Mouse (Mus musculus): ENCODE measurements around the gene Hsbp1. TPM values are rescaled to one million over a fixed set of nuclear protein-coding genes. Genes with fewer than 3 reads are reported as not detected.
"Not testable (repeated sequence)": the region's sequence is repeated elsewhere in the genome, so short reads cannot be mapped to it uniquely, and the experiment has no call there.

Hsbp1 gene
- total RNA-seq (2014; rRNA removed): 62.1 and 69.2 TPM in 2 replicates
- 65.3 and 82.8 TPM in 2 replicates for polyA plus RNA-seq (2012; rRNA removed)

GRCm38 (mm10) chr8:119344190-119344856, at the start of gene Hsbp1:
Gene Hsbp1 (plus strand): TSS chr8:119344488.
- Histone ChIP-seq H3K27me3 (ENCODE audit: control insufficient read depth, insufficient read depth, low read length) (no peaks in the 10 kb centered on the region), H3K9ac (ENCODE audit: low read depth, low read length) (peak within 1 kb of the TSS; percentile 84), H3K4me3 (ENCODE audit: insufficient read depth, low read depth, low read length) (peak within 1 kb of the TSS; percentile 79), H3K27ac (replicated peaks; ENCODE audit: insufficient read depth, low read depth, low read length) (peak within 1 kb of the TSS; percentile 16; the same call in 1 of the 2 replicates), H3K79me2 (ENCODE audit: control insufficient read depth, insufficient read depth, low read length) (peaks cover 6% of the 10 kb centered on the region; the same call in 1 of the 2 replicates), H3K36me3 (ENCODE audit: control insufficient read depth, insufficient read depth, low read length) (peaks cover 11% of the 10 kb centered on the region; the same call in 1 of the 2 replicates), H3K4me1 (ENCODE audit: control insufficient read depth, insufficient read depth, low read length) (peaks cover 3% of the 10 kb centered on the region; the same call in 1 of the 2 replicates)
- TF ChIP-seq CTCF (IDR thresholded peaks at IDR 0.05; ENCODE audit: low read depth, low read length) (no peak), POLR2A (IDR thresholded peaks at IDR 0.05; ENCODE audit: extremely low read depth, insufficient read depth, low read length) (peak; percentile 68)
- 3% methylated on average over 52 of the region's 52 CpGs for WGBS
- peak; percentile 98 for DNase-seq (ENCODE audit: extremely low read depth, low read depth, low spot score)

DNA sequence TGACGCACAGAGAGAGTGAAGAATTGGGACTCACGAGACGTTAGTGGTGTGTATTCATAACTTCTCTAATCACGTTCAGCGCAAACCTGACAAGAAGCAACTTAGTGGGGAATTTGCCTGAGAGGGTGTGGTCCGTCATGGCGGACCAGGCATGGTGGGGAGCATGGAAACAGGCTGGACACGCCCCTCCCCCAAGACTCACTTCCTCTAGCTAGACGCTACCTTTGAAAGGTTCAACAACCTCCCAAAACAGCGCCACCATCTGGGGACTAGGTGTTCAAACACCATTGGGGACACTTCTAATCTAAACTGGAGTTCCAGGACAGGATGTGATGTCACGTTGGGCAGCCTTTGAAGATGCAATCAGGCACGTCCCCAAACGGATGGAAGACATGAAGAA, 48.8 kb upstream of the Hsbp1 start:
- no peak overlapping the region for H3K27ac ChIP-seq (replicated peaks; ENCODE audit: insufficient read depth, low read depth, low read length)
- TF ChIP-seq POLR2A (IDR thresholded peaks at IDR 0.05; ENCODE audit: extremely low read depth, insufficient read depth, low read length) (no peak), CTCF (IDR thresholded peaks at IDR 0.05; ENCODE audit: low read depth, low read length) (no peak)
- H3K4me3 ChIP-seq (ENCODE audit: insufficient read depth, low read depth, low read length): no peak overlapping the region
- no peaks in the 10 kb centered on the region for H3K4me1 ChIP-seq (ENCODE audit: control insufficient read depth, insufficient read depth, low read length)
- no peak overlapping the region for H3K9ac ChIP-seq (ENCODE audit: low read depth, low read length)
- no peak for DNase-seq (ENCODE audit: extremely low read depth, low read depth, low spot score)
- H3K79me2 ChIP-seq (ENCODE audit: control insufficient read depth, insufficient read depth, low read length): no peaks in the 10 kb centered on the region
- WGBS: 77% methylated on average over 13 of the region's 13 CpGs
- no peaks in the 10 kb centered on the region for H3K36me3 ChIP-seq (ENCODE audit: control insufficient read depth, insufficient read depth, low read length)
- H3K27me3 ChIP-seq (ENCODE audit: control insufficient read depth, insufficient read depth, low read length): no peaks in the 10 kb centered on the region

DNA sequence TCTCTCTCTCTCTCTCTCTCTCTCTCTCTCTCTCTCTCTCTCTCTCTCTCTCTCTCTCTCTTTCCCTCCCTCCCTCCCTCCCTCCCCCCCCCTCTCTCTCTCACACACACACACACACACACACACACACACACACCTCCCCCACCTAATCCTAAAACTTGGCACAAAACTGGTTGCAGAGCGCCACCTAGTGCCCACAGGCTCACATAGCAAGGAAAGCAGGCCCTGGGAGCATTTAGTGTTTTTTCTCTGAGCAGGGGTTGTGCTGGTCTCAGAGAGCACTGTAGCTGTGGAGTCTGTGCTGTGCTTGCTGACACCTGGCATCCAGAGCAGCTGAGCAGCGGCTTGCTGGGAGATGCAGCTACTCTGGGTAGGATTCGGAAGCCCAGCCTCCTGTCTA, 46.5 kb upstream of the Hsbp1 start:
- not testable (repeated sequence) for H3K4me1 ChIP-seq (ENCODE audit: control insufficient read depth, insufficient read depth, low read length); H3K79me2 ChIP-seq (ENCODE audit: control insufficient read depth, insufficient read depth, low read length); H3K36me3 ChIP-seq (ENCODE audit: control insufficient read depth, insufficient read depth, low read length); H3K27me3 ChIP-seq (ENCODE audit: control insufficient read depth, insufficient read depth, low read length); H3K27ac ChIP-seq (replicated peaks; ENCODE audit: insufficient read depth, low read depth, low read length); H3K4me3 ChIP-seq (ENCODE audit: insufficient read depth, low read depth, low read length); H3K9ac ChIP-seq (ENCODE audit: low read depth, low read length)
- WGBS: 32% methylated on average over 3 of the region's 3 CpGs
- DNase-seq (ENCODE audit: extremely low read depth, low read depth, low spot score): peak; percentile 7
- TF ChIP-seq CTCF (IDR thresholded peaks at IDR 0.05; ENCODE audit: low read depth, low read length): peak; percentile 83

DNA sequence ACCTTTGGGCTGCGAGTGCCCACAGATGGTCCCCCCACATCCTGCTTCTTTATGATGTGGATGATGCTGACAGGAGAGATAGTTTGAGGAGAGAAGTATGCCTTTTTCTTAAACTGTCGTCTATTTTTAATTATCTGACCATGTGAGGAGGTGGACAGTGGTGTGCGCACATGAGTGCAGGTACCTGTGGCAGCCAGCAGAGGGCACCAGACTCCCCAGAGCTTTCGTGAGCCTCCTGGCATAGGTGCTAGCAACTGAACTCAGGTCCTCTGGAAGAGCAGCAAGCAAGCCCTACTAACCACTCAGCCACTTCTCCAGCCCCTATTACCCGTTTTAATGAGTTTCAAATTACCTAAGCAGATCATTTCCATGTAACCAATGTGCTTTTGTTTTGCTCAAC, 44.0 kb upstream of the Hsbp1 start:
- no peak overlapping the region for H3K9ac ChIP-seq (ENCODE audit: low read depth, low read length)
- no peak overlapping the region for H3K4me3 ChIP-seq (ENCODE audit: insufficient read depth, low read depth, low read length)
- TF ChIP-seq POLR2A (IDR thresholded peaks at IDR 0.05; ENCODE audit: extremely low read depth, insufficient read depth, low read length): no peak
- TF ChIP-seq CTCF (IDR thresholded peaks at IDR 0.05; ENCODE audit: low read depth, low read length): peak; percentile 30; the same call in 1 of the 2 replicates
- H3K36me3 ChIP-seq (ENCODE audit: control insufficient read depth, insufficient read depth, low read length): no peaks in the 10 kb centered on the region
- no peaks in the 10 kb centered on the region for H3K79me2 ChIP-seq (ENCODE audit: control insufficient read depth, insufficient read depth, low read length)
- no peak for DNase-seq (ENCODE audit: extremely low read depth, low read depth, low spot score)
- H3K27me3 ChIP-seq (ENCODE audit: control insufficient read depth, insufficient read depth, low read length): no peaks in the 10 kb centered on the region
- H3K27ac ChIP-seq (replicated peaks; ENCODE audit: insufficient read depth, low read depth, low read length): no peak overlapping the region
- WGBS: 80% methylated on average over 5 of the region's 5 CpGs
- H3K4me1 ChIP-seq (ENCODE audit: control insufficient read depth, insufficient read depth, low read length): no peaks in the 10 kb centered on the region

DNA sequence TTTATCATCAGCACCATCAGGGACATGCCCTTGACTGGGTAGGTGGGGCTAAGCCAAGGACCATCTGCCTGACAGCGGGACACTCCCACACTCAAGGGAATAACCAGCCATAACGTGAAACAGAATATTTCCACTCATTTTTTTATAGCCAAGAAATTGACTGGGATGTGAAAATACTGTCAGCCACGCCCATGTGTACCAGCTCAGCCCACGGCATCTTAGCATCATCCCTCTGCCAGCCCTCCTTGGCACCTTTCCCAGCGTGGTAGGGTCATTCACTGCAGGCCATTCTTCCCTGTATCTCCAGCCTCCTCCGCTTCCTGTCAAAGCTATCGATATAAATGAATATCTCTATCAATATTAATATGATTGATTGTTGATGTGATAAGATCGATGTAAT, 40.1 kb upstream of the Hsbp1 start:
- Histone ChIP-seq H3K4me1 (ENCODE audit: control insufficient read depth, insufficient read depth, low read length) (no peaks in the 10 kb centered on the region), H3K27ac (replicated peaks; ENCODE audit: insufficient read depth, low read depth, low read length) (no peak overlapping the region), H3K4me3 (ENCODE audit: insufficient read depth, low read depth, low read length) (no peak overlapping the region), H3K9ac (ENCODE audit: low read depth, low read length) (no peak overlapping the region), H3K27me3 (ENCODE audit: control insufficient read depth, insufficient read depth, low read length) (no peaks in the 10 kb centered on the region), H3K79me2 (ENCODE audit: control insufficient read depth, insufficient read depth, low read length) (no peaks in the 10 kb centered on the region), H3K36me3 (ENCODE audit: control insufficient read depth, insufficient read depth, low read length) (no peaks in the 10 kb centered on the region)
- WGBS: 71% methylated on average over 8 of the region's 8 CpGs
- no peak for DNase-seq (ENCODE audit: extremely low read depth, low read depth, low spot score)
- no peak for TF ChIP-seq CTCF (IDR thresholded peaks at IDR 0.05; ENCODE audit: low read depth, low read length)

DNA sequence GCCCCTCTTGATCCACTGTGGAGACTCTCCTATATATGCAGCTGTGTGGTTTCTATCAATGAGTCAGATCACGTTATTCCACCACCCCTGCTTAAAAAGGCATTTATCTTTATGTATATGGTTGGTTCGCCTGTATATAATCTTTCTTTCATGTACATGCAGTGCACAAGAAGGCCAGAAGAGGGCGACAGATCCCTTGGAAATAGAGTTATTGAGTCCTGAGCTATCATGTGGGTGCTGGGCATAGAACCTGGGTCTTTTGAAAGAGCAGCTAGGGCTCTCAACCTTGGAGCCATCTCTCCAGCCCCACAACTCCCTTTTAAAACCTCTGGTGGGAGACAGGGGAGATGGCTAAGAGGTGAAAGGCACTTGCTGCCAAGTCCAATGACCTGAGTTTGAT, 32.9 kb upstream of the Hsbp1 start:
- peak; percentile 42 for TF ChIP-seq CTCF (IDR thresholded peaks at IDR 0.05; ENCODE audit: low read depth, low read length)
- no peak for TF ChIP-seq POLR2A (IDR thresholded peaks at IDR 0.05; ENCODE audit: extremely low read depth, insufficient read depth, low read length)
- H3K36me3 ChIP-seq (ENCODE audit: control insufficient read depth, insufficient read depth, low read length): no peaks in the 10 kb centered on the region
- WGBS: 25% methylated on average over 3 of the region's 3 CpGs
- peak; percentile 17 for DNase-seq (ENCODE audit: extremely low read depth, low read depth, low spot score)
- no peaks in the 10 kb centered on the region; the same call in none of the 2 replicates for H3K27me3 ChIP-seq (ENCODE audit: control insufficient read depth, insufficient read depth, low read length)
- H3K4me3 ChIP-seq (ENCODE audit: insufficient read depth, low read depth, low read length): no peak overlapping the region
- no peaks in the 10 kb centered on the region for H3K4me1 ChIP-seq (ENCODE audit: control insufficient read depth, insufficient read depth, low read length)
- H3K9ac ChIP-seq (ENCODE audit: low read depth, low read length): no peak overlapping the region
- no peaks in the 10 kb centered on the region for H3K79me2 ChIP-seq (ENCODE audit: control insufficient read depth, insufficient read depth, low read length)
- no peak overlapping the region for H3K27ac ChIP-seq (replicated peaks; ENCODE audit: insufficient read depth, low read depth, low read length)
